Mouse (Mus musculus) kidney, postnatal 4 days (tissue): ENCODE results near the gene Rbpjl.

ENCODE experiments used
- DNase-seq, 2 experiments: peaks; one replicate each; pipeline ENCODE4 v3.0.0; 2021; ENCODE audit warnings: mixed read lengths in 2 of 2

The Rbpjl gene

GRCm38 (mm10) chr2:164448140-164448539, 45.2 kb downstream of the Rbpjl start:
- DNase-seq = no peak

DNA sequence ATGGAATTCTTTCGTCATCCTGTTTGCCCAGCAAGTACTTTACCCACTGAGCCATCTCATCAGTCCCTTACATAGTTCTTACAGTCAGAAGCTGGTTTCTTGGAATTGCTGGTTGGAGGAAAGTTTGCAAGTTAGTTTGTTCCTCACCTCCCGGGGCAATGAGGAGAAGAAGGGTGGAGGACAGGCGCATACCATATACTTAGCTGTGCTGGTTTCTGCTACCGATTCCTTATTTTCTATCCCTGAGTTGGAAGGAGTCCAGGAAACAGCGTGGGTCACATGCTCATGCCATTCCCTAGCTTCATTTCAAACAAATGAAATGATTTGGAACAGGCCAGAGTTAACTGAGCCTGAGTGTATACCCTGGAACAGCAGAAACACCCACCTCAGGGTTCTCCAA, 46.0 kb downstream of the Rbpjl start:
- DNase-seq = no peak

GRCm38 (mm10) chr2:164449341-164450042, 46.6 kb downstream of the Rbpjl start:
- no peak for DNase-seq

GRCm38 (mm10) chr2:164452000-164452676, 49.2 kb downstream of the Rbpjl start:
- peak in 1 of 2 experiments; percentile 18 for DNase-seq

GRCm38 (mm10) chr2:164453047-164453757, 50.3 kb downstream of the Rbpjl start:
- peak in 1 of 2 experiments; percentile 18 for DNase-seq

DNA sequence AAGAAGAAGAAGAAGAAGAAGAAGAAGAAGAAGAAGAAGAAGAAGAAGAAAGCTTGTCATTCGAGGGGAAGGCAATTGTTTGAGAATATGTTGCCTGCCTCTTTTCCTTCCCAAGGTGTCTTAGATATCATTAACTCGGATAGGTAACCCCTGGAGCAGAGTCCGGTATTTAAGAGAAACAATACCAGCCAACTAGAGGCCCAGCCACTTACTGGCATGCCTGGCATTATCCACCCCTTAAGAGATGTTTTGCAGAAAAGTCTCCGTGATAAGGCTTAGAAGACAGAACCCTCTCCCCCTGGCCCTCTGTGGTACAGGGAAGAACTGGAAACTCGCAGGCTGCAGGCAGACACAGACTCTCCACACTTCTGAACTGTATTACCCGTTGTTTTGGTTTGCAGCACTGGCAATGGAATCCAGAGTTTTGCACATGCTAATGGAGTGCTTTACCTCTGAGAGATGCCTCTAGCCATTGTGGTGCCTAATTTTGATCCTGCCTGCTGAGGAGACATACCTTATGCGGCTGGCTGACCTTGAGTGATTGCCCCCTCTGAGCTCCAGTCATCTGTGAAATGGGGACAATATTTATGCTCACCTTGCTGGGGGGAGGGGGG, 51.1 kb downstream of the Rbpjl start:
- DNase-seq = peak in 1 of 2 experiments; percentile 28

GRCm38 (mm10) chr2:164454846-164455245, 51.9 kb downstream of the Rbpjl start:
- DNase-seq = peak; percentile 66 to 82

GRCm38 (mm10) chr2:164455421-164456190, 52.7 kb downstream of the Rbpjl start:
- peak in 1 of 2 experiments; percentile 47 for DNase-seq

DNA sequence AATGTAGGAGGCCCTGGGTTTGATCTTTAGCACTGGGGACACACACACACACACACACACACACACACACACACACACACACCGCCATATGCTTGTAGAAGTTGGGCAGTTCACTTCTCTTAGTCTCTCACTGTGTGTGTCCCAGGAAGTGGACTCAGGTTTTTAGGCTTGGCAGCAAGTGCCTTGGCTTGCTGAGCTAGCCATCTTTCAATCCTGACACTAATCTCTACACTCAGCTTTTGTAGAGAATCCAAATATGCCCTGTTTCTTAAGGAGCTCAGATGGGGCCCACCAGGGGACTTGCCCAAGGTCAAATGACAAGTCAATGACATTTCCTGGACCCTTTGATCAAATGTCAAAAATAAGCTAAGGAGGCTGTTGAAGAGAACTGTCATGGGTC, 53.5 kb downstream of the Rbpjl start:
- peak in 1 of 2 experiments; percentile 20 for DNase-seq

DNA sequence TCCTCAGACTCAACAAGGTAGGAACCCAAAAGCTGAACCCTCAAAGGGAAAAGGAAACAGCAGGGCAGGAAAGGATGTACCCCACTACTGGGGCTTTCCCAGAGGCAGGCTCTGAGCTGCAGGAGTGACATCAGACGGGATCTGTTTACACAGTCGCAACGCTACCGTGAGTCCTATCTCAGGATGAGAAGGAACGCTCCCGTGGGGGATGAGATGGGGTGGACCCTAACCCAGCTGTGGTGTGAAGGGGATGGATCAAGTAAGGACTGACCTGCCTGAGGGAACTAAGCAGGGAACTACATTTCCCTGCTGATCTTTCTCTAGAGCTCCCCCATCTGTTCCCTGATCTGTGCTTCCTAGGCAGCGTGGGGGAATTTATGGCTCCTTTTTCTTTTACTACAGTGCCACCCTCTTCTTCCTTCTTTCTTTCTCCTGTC, 53.9 kb downstream of the Rbpjl start, which contains the start of gene Sys1:
TSS of gene Sys1 (plus strand) at position 101 of the 437 bp plus-strand sequence.
- DNase-seq = peak; percentile 41 to 56

- DNase-seq = peak; percentile 44 to 68
These were observed 55.0 kb downstream of the Rbpjl start for GRCm38 (mm10) chr2:164457942-164458341.

DNA sequence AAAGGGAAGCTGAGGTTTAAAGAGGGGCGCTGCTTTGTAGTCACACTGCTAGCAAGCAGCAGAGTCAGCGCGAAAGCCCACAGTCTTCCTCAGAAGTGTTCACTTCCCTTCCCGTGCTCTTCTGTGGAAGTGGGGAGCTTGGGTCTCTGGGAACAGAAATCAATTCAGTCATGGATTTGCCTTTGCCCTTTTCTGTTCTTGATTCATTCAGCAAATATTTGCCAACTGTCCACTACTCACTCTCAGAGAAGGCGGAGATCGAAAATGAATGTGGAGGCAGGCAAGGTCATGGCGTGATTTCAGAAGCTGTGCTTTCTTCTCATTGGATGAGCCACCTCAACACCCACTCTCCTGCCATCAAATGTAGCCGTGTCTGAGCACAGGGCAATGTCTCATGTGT, 55.6 kb downstream of the Rbpjl start:
- no peak for DNase-seq

DNA sequence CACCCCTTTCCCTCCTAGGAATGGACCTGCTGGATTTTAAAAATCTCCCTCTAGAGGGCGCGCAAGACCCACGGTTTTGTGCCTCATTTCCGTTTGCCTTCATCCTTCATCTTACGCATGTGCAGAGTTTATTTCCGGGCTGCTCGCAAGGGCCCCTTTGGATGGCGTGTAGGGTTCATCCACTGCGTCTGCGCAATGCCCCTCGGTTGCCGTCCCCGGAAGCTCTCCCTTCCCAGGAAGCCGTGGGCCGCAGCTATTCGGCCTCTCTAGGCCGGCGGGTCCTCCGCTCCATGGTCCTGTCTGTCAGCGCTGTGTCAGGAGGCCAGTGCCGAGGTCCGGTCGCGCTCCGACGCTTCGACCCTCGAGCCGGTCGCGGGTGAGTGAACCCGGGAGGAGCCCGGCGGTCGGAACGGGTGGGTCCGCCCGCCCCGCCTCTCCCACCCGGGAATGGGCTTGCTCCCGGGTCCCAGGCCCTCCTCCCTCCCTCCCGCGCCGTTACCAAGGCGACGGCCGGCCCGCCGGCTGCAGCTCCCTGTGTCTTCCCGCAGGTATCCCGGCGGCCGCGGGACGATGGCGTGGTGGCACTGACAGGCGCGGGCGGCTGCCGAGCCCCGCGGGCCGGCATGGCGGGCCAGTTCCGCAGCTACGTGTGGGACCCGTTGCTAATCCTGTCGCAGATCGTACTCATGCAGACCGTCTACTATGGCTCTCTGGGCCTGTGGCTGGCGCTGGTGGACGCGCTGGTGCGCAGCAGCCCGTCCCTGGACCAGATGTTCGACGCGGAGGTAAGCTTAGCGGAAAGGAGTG, 58.0 kb downstream of the Rbpjl start, which contains the start of gene Gm20458:
TSS of gene Gm20458 (plus strand) at position 223 of the 807 bp plus-strand sequence.
- peak; percentile 93 to 97 for DNase-seq
